Mouse (Mus musculus) inflammation-experienced regulatory T-cells, adult 6 months (primary cell): ENCODE data around the gene AI837181. TPM values are rescaled to one million over a fixed set of nuclear protein-coding genes. Genes with fewer than 3 reads are reported as not detected.

Source experiments
- ATAC-seq: one replicate; pipeline ENCODE4 v1.8.0; 2017
- polyA plus RNA-seq, 3 experiments: library from polyadenylated mRNA; unstranded; fragments of 100-300 nt; shearing (Covaris generic); gene quantifications; one replicate each; pipeline ENCODE4 v1.2.1; 2017

Gene AI837181
- polyA plus RNA-seq, 3 experiments from 2014 or later, result 14.5 to 28.0 (median 21.2) TPM

DNA sequence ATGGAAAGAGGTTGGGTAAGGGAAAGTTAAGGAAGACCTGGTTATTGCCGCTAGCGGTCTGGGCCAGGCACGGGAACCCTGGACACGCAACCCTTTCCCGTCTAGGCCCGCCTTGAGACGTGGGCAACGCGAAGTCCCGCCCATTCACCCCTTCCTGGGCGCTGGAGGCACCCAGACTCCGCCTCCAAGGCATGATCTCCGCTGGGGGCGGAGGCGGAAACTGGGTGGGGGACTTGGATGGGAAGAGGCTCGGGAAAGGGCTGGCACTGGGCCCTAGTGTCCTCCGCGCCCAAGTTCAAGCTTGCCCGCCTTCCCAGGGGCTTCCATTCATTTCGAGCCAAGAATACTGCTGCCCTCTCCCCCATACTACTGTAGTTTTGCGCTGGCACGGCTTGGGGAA is 48.8 kb downstream of the AI837181 start, which contains the start of gene Efemp2:
TSS of gene Efemp2 (plus strand) at position 235 of the 400 bp plus-strand sequence.
- ATAC-seq, result peak; percentile 43

DNA sequence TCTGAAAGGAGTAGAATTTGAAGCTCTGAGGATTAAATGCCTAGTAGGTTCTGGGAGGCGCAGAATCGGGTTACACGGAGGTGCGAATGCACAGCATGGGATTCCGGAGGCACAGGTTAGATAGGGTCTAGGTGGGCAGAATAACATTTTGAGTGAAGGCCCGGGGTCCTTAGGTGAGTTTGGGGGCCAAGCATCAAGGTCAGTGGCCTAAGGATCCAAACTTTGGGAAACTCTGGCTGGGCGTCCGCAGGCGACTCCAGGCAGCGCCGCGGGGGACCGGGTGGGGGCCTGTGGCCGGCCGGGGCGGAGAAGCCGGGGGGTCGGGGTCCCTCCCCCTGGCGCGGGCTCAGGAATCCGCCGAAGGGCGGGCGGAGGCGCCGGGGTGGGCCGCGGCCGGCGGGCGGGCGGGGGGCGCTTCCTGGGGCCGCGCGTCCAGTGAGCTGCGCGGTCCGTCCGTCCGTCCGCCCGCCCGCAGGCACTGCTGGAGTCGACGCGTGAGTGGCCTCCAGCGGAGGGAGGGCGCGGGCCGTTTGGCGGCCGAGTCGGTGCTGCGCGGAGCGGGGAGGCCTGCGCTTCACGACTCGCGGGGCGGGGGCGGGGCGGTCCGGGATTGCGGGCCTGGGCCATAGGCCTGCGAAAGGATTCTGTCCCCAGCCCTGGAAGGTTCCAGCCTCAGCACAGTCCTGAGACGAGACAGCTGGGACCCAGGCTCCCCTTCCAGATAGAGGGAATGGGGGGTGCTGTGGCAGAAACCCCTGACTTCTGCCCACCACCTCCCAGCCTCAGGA is 49.5 kb downstream of the AI837181 start:
- ATAC-seq, result no peak

DNA sequence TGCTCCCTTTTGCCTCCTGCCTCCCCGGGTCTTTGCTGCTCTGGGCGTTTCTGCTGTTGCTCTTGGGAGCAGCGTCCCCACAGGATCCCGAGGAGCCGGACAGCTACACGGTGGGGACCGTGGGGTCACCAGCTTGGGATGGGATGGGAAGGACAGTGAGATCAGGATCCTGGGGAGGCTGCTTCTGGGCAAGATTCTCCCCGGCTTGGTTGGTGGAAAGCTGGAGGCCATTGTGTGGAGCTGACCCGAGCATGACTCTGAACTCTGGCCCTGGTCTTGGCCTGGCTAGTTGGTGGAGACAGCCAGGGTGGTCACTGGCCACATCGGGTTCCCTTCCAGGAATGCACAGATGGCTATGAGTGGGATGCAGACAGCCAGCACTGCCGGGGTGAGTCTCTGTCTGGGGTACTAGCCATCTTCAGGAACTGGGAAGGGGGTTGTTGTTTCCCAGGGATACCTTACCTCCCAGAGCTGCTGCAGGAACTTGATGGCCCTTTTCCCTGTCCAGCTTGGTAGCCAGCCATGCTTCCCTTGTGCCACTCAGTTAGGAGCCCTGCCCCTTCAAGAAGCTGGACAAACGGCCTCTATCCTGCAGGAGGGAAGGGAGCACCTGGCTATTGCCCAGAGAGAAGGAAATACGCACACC is 50.2 kb downstream of the AI837181 start:
- ATAC-seq, result no peak

Other genes starting within 250 kb of the AI837181 start
- gene Pacs1, start 152.0 kb upstream of the AI837181 start, polyA plus RNA-seq, result 10 to 100 TPM; 11.8 to 19.8 (median 19.2) TPM
- gene Sf3b2, start 129.7 kb upstream of the AI837181 start, polyA plus RNA-seq, result 100 to 1,000 TPM; 316 to 410 (median 348) TPM
- gene Gal3st3, start 126.8 kb upstream of the AI837181 start, polyA plus RNA-seq, result under 1 TPM in 1 of 3 experiments, not detected in 2; 0.15 TPM
- not detected for gene Catsper1, start 89.4 kb upstream of the AI837181 start, polyA plus RNA-seq
- 10 to 100 TPM in 1 of 3 experiments, 1 to 10 TPM in 2; 3.1 to 11.4 (median 5.6) TPM for gene Cst6, start 75.6 kb upstream of the AI837181 start, polyA plus RNA-seq
- 10 to 100 TPM; 45.7 to 58.4 (median 53.4) TPM for gene Eif1ad, start 58.4 kb upstream of the AI837181 start, polyA plus RNA-seq
- 100 to 1,000 TPM; 233 to 353 (median 259) TPM for gene Banf1, start 58.0 kb upstream of the AI837181 start, polyA plus RNA-seq
- gene Sart1, start 36.4 kb upstream of the AI837181 start, polyA plus RNA-seq, result 10 to 100 TPM; 20.3 to 38.4 (median 27.8) TPM
- gene Tsga10ip, start 22.6 kb upstream of the AI837181 start, polyA plus RNA-seq, result not detected
- gene Drap1, start 165 bp upstream of the AI837181 start, polyA plus RNA-seq, result 10 to 100 TPM; 43.1 to 54.2 (median 47.1) TPM
- not detected for gene Fosl1, start 22.4 kb downstream of the AI837181 start, polyA plus RNA-seq
- under 1 TPM; 0.47 to 0.74 (median 0.65) TPM for gene Ccdc85b, start 32.8 kb downstream of the AI837181 start, polyA plus RNA-seq
- 100 to 1,000 TPM in 2 of 3 experiments, 10 to 100 TPM in 1; 64.2 to 112 (median 105) TPM for gene Fibp, start 35.5 kb downstream of the AI837181 start, polyA plus RNA-seq
- 100 to 1,000 TPM; 168 to 249 (median 216) TPM for gene Ctsw, start 43.4 kb downstream of the AI837181 start, polyA plus RNA-seq
- gene Efemp2, start 48.8 kb downstream of the AI837181 start, polyA plus RNA-seq, result 1 to 10 TPM; 2.9 to 4.3 (median 3.8) TPM
- 10 to 100 TPM; 34.4 to 61.6 (median 36.6) TPM for gene Mus81, start 63.3 kb downstream of the AI837181 start, polyA plus RNA-seq
- 1,000 to 10,000 TPM; 1,933 to 3,699 (median 2,060) TPM for gene Cfl1, start 65.3 kb downstream of the AI837181 start, polyA plus RNA-seq
- under 1 TPM; 0.44 to 0.82 (median 0.70) TPM for gene 1700020D05Rik, start 78.6 kb downstream of the AI837181 start, polyA plus RNA-seq
- gene Snx32, start 85.4 kb downstream of the AI837181 start, polyA plus RNA-seq, result 10 to 100 TPM; 11.7 to 26.7 (median 20.0) TPM
- gene Ovol1, start 135.5 kb downstream of the AI837181 start, polyA plus RNA-seq, result not detected
- gene Ap5b1, start 142.9 kb downstream of the AI837181 start, polyA plus RNA-seq, result 1 to 10 TPM; 5.8 to 7.4 (median 6.5) TPM
- 100 to 1,000 TPM in 1 of 3 experiments, 10 to 100 TPM in 2; 40.8 to 104 (median 97.1) TPM for gene Rnaseh2c, start 176.7 kb downstream of the AI837181 start, polyA plus RNA-seq
- 10 to 100 TPM; 34.5 to 46.1 (median 42.4) TPM for gene Kat5, start 185.1 kb downstream of the AI837181 start, polyA plus RNA-seq
- gene Rela, start 212.3 kb downstream of the AI837181 start, polyA plus RNA-seq, result 100 to 1,000 TPM in 2 of 3 experiments, 10 to 100 TPM in 1; 95.8 to 144 (median 126) TPM
- gene Sipa1, start 238.6 kb downstream of the AI837181 start, polyA plus RNA-seq, result 10 to 100 TPM; 23.3 to 28.7 (median 25.0) TPM